Mouse (Mus musculus): ENCODE data around the gene Arl6ip4. TPM values are rescaled to one million over a fixed set of nuclear protein-coding genes. Genes with fewer than 3 reads are reported as not detected.
A peak's percentile ranks its signal among the peaks of the same experiment; 100 is the strongest.

Arl6ip4 gene
- polyA plus RNA-seq, 1 experiment, result 141 TPM

DNA sequence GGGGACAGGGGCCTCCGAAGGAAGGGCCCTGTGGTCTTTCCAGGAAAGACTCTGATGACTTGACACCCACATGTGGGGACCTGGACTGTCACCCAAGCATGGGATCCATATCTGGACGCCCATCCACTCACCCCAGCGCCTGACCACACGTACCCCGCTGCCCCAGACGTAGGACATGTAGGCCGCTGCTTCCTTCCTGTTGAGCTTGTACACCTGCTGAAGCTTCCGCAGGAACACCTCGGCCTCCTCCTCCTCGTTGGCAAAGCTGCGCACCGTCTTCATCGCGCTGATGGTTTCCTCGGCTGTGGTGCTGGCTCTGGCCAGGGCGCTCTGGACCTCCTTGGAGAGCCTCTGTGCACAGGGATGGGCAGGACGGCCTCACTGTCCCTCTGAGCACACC, 36.0 kb upstream of the Arl6ip4 start:
- peak overlapping the region; percentile 74 for H3K4me3 ChIP-seq (replicated peaks)
- peaks cover 100% of the 10 kb centered on the region for H3K4me1 ChIP-seq

DNA sequence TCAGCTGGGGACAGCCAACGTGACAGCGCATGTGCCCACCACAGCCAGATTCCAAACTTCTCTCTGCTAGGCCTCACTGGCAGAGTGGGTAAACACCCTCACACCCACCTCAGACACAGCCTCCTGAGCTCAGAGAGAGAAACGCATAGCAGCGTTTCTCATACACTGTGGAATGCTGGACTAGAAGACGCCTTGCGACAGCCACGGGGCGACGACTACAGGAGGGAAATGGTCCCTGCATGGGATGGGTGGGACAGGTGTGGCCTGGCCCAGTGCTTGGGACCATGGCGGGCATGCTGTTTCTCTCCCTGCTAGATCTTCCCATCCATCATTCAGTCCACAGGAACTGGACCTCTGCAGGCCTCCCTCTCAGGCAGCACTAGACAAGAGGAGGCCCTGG, 33.4 kb upstream of the Arl6ip4 start:
- Histone ChIP-seq H3K36me3 (replicated peaks; ENCODE audit: low read length) (peaks cover 38% of the 10 kb centered on the region), H3K4me3 (replicated peaks) (peak overlapping the region; percentile 10), H3K4me1 (peaks cover 92% of the 10 kb centered on the region), H3K9me3 (no peaks in the 10 kb centered on the region), H3K27me3 (replicated peaks) (peaks cover 3% of the 10 kb centered on the region)
- TF ChIP-seq FLI1 (IDR thresholded peaks at IDR 0.05; ENCODE audit: low read length) (no peak), GATA1 (IDR thresholded peaks at IDR 0.05; ENCODE audit: borderline replicate concordance, low read length) (no peak)

More for the DNA sequence above, 36.0 kb upstream of the Arl6ip4 start:
- no peaks in the 10 kb centered on the region for H3K27me3 ChIP-seq (replicated peaks)
- no peaks in the 10 kb centered on the region for H3K9me3 ChIP-seq
- peaks cover 55% of the 10 kb centered on the region for H3K36me3 ChIP-seq (replicated peaks; ENCODE audit: low read length)
- TF ChIP-seq GATA1 (IDR thresholded peaks at IDR 0.05; ENCODE audit: borderline replicate concordance, low read length), result no peak
- no peak for TF ChIP-seq FLI1 (IDR thresholded peaks at IDR 0.05; ENCODE audit: low read length)

DNA sequence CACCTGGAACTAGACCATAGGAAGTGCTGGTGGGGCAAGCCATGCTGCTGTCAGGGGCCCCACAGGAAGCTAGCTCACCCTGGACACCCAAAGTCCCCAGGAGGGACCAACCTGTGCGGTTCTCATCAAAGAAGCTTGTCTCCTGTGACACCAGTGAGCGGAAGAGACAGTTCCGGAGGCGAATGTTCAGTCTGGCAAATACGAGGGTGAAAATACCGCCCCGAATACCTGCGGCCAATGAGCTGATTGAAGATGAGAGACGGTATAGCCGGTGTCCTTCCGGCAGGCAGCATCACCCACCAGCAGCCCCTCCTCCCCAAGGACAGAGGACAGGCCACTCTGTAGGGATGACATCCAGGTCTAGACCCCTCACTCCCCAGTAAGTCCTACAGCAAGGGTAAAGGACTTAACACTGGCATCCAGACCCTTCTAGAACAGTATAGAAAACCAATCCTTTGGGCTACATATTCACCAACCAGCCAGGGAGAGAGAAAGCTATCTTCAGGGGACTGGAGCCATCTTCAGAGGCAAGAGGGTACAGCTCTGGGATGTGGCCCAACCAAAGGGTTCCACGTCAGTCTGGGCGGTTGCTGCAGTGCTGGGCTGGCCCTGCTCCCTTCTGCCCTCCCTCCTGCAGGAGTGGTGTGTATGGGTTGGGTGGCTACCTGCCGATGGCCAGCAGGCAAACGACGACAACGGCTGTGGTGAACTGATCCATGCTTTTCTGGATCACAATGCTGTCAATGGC, 32.8 kb upstream of the Arl6ip4 start:
- peaks cover 37% of the 10 kb centered on the region for H3K36me3 ChIP-seq (replicated peaks; ENCODE audit: low read length)
- TF ChIP-seq GATA1 (IDR thresholded peaks at IDR 0.05; ENCODE audit: borderline replicate concordance, low read length), result no peak
- H3K9me3 ChIP-seq, result no peaks in the 10 kb centered on the region
- H3K27me3 ChIP-seq (replicated peaks), result peaks cover 3% of the 10 kb centered on the region
- peak overlapping the region; percentile 65 for H3K4me3 ChIP-seq (replicated peaks)
- peaks cover 86% of the 10 kb centered on the region for H3K4me1 ChIP-seq

DNA sequence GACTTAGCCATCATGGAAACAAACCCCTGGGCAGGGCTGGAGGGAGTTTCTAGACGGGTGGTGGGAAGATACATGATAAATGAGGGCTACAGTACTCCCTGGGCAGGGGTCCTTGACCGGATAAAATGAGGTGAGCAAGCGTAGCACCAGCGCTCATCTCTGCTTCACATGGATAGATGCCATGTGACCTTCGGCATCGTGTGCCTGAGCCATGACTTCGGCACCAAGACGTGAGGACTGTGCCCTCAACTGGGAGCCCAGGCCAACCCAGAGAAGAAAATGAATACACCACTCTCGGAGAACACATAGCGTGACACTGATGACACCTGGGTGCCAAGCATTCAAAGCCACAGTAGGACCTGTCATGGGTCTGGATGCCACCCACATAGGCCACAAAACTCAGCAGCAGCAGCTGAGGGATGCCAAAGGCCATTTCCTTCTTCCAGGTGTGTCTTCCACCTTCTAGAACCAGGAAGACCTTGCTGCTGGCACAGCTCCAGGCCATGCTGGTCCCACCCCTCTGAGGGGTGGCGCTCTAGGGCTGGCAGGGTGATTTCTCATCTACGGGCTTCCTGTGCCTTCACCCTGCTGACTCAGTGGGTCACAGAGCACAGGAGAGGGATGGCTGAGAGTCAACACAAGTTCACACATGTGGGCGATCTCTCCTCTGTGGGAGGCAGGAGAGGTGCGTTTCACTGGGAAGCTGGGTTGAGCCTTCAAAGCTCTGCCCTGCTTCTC, 31.9 kb upstream of the Arl6ip4 start:
- H3K9me3 ChIP-seq, result no peaks in the 10 kb centered on the region
- H3K27me3 ChIP-seq (replicated peaks), result peaks cover 3% of the 10 kb centered on the region
- H3K4me1 ChIP-seq, result peaks cover 81% of the 10 kb centered on the region
- peak overlapping the region; percentile 54 for H3K4me3 ChIP-seq (replicated peaks)
- peaks cover 42% of the 10 kb centered on the region for H3K36me3 ChIP-seq (replicated peaks; ENCODE audit: low read length)
- TF ChIP-seq FLI1 (IDR thresholded peaks at IDR 0.05; ENCODE audit: low read length) (no peak), GATA1 (IDR thresholded peaks at IDR 0.05; ENCODE audit: borderline replicate concordance, low read length) (no peak)

DNA sequence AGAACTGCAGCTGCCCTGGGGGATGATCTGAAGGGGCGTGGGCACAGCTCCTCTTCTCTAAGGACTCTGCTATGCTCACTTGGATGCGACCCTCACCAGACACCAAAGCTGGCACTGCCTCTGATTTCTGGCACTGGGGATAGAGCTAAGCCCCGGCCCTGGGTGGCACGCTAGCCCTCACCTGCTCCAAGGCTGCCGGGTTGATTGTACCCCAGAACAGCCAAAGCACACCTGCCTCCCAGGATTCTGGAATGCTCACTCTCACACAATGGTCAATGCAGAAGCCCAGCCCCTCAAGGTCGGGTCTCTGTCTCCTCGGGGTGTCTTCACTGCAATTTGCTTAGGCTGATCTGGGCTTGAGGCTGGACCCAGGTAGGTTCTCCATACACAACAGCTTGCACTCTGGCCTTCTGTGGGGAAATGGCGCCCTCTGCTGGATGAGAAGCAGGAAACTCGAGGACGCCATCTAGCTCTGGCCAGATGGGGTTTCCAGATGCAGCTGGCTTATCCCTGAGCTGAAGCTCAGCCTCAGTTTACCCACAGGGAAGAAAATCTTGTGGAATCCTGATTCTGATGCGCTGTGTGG, 31.2 kb upstream of the Arl6ip4 start:
- Histone ChIP-seq H3K9me3 (no peaks in the 10 kb centered on the region), H3K36me3 (replicated peaks; ENCODE audit: low read length) (peaks cover 46% of the 10 kb centered on the region), H3K4me3 (replicated peaks) (peak overlapping the region; percentile 83), H3K4me1 (peaks cover 79% of the 10 kb centered on the region), H3K27me3 (replicated peaks) (peaks cover 3% of the 10 kb centered on the region)
- TF ChIP-seq GATA1 (IDR thresholded peaks at IDR 0.05; ENCODE audit: borderline replicate concordance, low read length) (no peak), FLI1 (IDR thresholded peaks at IDR 0.05; ENCODE audit: low read length) (no peak)

DNA sequence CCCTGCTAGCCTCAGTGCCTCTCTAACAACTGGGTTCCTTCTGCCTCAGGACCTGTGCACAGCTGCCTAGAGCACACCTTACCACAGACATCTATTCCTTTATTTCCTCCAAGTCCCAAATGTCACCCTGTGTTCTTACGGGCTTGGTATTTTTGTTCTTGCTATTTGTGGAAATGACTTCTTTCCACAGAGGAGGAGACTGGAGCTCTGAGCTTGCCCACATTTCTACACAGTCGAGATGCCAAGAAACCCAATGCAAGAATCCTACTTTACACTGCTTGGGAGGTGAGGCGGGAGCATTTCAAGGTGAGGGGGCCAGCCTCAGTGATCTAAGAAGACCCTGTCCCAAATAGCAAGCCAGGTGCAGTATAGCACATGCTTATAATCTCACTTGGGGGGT, 30.4 kb upstream of the Arl6ip4 start:
- peak overlapping the region; percentile 83 for H3K4me3 ChIP-seq (replicated peaks)
- peaks cover 76% of the 10 kb centered on the region for H3K4me1 ChIP-seq

DNA sequence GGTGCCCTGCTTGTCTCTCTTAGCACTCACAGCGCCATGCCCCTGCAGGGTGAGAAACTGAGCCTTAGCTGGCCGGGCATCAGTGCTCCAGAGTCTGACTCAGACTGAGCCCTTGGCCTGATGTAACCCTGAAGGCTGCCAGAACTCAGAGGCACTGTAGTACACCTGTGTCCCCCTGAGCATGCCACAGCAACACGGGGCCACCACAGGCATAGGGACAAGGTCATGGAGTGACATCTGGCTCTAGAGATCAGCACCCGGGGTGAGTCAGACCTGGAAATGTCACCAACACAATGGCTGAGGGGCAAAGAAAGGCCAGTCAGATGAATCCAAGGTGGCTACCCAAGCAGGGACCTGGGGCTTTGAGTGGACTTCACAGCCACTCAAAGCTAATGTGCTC, 29.0 kb upstream of the Arl6ip4 start:
- no peak overlapping the region for H3K4me3 ChIP-seq (replicated peaks)
- no peaks in the 10 kb centered on the region for H3K9me3 ChIP-seq
- peaks cover 40% of the 10 kb centered on the region for H3K36me3 ChIP-seq (replicated peaks; ENCODE audit: low read length)
- TF ChIP-seq GATA1 (IDR thresholded peaks at IDR 0.05; ENCODE audit: borderline replicate concordance, low read length) (no peak), FLI1 (IDR thresholded peaks at IDR 0.05; ENCODE audit: low read length) (no peak)
- H3K4me1 ChIP-seq, result peaks cover 65% of the 10 kb centered on the region
- peaks cover 3% of the 10 kb centered on the region for H3K27me3 ChIP-seq (replicated peaks)

More for the DNA sequence above, 30.4 kb upstream of the Arl6ip4 start:
- TF ChIP-seq FLI1 (IDR thresholded peaks at IDR 0.05; ENCODE audit: low read length) (no peak), GATA1 (IDR thresholded peaks at IDR 0.05; ENCODE audit: borderline replicate concordance, low read length) (no peak)
- H3K9me3 ChIP-seq, result no peaks in the 10 kb centered on the region
- H3K27me3 ChIP-seq (replicated peaks), result peaks cover 3% of the 10 kb centered on the region
- peaks cover 52% of the 10 kb centered on the region for H3K36me3 ChIP-seq (replicated peaks; ENCODE audit: low read length)

DNA sequence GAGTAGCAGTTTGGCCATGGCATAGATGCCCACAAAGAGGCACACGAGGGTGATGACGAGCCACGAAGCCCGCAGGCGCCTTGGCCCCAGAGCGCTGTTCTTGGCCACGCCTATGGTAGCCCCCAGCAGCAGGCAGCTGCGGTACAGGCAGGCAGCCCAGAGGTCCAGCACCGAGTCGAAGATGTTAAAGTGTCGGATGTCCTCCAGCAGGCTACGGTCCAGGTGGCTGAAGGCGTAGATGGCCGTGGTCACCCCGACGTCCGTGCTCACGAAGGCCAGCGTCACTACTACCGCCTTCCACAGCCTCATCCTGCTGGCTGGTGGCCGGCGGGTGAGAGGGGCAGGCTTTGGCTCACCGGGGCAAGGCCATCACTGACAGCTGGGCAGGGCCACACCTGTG, 26.0 kb upstream of the Arl6ip4 start:
- H3K4me1 ChIP-seq, result peaks cover 65% of the 10 kb centered on the region
- H3K9me3 ChIP-seq, result no peaks in the 10 kb centered on the region
- H3K36me3 ChIP-seq (replicated peaks; ENCODE audit: low read length), result peaks cover 22% of the 10 kb centered on the region
- H3K4me3 ChIP-seq (replicated peaks), result no peak overlapping the region
- H3K27me3 ChIP-seq (replicated peaks), result peaks cover 6% of the 10 kb centered on the region
- TF ChIP-seq GATA1 (IDR thresholded peaks at IDR 0.05; ENCODE audit: borderline replicate concordance, low read length) (no peak), FLI1 (IDR thresholded peaks at IDR 0.05; ENCODE audit: low read length) (no peak)

DNA sequence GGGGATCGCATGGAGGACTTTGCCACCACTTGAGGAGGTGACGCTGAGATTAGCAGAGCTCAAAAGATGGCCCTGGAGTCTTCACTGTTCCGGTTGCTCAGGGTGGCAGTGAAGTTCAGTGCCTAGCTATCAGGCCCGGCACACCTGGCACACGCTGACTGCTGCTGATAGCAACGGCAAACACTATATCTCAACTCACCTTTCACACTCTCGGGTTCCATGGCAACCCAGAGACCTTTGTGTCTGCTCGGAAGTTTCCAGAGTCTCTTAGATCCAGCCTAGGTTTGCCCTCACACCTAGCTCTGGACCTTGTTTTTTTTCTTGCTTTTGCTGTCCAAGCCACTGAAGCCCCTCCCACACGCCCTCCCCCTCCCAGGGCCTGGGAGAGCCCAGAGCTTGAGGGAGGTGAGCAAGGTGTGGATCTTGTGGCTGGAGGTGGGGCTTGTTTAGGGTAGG, 23.9 kb upstream of the Arl6ip4 start:
- TF ChIP-seq FLI1 (IDR thresholded peaks at IDR 0.05; ENCODE audit: low read length) (no peak), GATA1 (IDR thresholded peaks at IDR 0.05; ENCODE audit: borderline replicate concordance, low read length) (no peak)
- Histone ChIP-seq H3K4me3 (replicated peaks) (no peak overlapping the region), H3K4me1 (peaks cover 60% of the 10 kb centered on the region), H3K27me3 (replicated peaks) (peaks cover 3% of the 10 kb centered on the region), H3K36me3 (replicated peaks; ENCODE audit: low read length) (peaks cover 22% of the 10 kb centered on the region), H3K9me3 (no peaks in the 10 kb centered on the region)
